Mouse (Mus musculus) cerebellum, adult (tissue): ENCODE results near the gene Zc3hav1.

Source experiments
- ATAC-seq: cut with Nextera tagmentation; 2 replicates; pipeline ENCODE4 v1.9.2; 2017; ENCODE audit warnings: mild to moderate bottlenecking, moderate library complexity, mixed read lengths; ENCODE audit not compliant: insufficient number of reproducible peaks, low FRiP score, low TSS enrichment

The Zc3hav1 gene

DNA sequence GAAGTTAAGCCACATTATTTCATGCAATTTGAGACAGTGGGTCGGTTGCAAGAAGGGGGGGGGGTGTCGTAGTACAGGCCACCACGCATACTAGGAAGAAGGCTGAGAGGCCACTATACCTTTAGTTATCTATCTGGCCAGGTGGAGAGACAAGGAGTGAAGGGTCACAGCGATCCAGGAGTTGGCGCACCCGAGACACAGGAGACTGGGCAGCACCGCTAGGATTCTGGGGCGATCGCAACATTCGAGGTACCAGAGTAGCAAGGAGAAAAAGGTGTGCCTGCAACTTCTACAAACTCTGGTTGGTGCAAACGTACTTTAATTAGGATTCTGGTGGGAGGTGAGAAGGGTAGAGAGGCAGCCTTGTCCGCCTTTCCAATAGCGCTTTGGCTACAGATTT lies 1.2 kb downstream of the Zc3hav1 start:
- ATAC-seq, result no peak

- no peak for ATAC-seq
These were observed 2.0 kb downstream of the Zc3hav1 start for GRCm38 (mm10) chr6:38352451-38352850.

DNA sequence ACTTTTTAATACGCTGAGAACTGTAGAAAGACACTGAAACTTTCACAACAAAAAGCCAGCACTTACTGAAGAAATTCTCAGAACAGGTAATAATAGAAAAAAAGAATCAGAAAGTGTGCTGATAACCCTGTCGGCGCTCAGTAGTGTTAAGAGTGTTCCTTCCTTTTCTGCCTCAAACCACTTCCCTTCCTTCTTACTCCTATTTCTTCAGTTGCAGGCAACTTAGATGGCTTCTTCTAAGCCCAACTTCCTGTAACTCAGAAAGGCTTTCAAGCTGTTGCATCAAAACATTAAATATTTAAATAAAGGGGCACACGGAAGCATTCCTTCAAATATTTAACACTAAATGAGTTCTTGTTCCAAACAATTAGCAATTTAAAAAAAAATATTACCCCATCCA lies 2.5 kb downstream of the Zc3hav1 start:
- ATAC-seq, result no peak

- ATAC-seq, result no peak
These were observed 4.6 kb downstream of the Zc3hav1 start for GRCm38 (mm10) chr6:38349806-38350205.

DNA sequence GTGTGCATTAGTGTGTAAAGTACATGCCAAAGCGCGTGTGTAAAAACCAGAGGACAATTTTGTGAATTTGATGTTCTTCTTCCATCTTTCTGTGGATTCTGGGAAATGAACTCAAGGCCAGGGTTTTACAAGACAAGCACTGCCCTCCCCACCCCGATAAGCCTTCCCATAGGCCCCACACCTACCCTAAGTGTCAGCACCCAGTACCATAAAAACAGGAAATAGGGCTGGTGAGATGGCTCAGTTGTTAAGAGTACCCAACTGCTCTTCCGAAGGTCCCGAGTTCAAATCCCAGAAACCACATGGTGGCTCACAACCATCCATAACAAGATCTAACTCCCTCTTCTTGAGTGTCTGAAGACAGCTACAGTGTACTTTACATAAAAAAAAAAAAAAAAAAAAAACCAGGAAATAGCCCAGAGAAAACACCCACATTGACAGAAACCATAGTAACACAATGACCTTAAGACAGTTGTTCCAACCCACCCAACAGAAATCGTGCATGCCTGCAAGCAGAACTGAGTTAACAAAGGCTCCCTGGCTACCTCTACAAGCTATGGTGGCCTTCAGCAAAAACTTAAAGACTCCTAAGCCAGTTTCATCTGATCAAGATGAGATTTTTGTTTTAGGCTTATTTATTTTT lies 5.5 kb downstream of the Zc3hav1 start:
- ATAC-seq, result no peak

DNA sequence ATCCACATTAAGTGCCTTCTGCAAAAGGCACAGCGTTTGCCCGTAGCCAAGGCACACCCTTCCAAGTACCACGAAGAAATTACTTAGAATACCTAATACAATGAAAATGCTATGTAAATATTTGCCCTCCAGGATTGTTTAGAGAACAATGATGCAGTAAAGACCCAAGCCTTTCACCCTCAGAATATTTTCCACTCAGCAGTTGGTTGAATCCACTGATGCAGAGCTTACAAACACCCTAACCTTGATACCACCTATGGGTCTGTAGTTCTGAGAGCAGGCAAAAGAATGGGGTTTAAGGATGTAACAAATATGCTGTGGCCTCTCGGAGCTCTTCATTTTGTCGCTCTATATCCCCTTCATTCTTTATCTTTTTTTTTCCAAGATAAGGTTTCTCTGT lies 6.5 kb downstream of the Zc3hav1 start:
- ATAC-seq, result no peak

DNA sequence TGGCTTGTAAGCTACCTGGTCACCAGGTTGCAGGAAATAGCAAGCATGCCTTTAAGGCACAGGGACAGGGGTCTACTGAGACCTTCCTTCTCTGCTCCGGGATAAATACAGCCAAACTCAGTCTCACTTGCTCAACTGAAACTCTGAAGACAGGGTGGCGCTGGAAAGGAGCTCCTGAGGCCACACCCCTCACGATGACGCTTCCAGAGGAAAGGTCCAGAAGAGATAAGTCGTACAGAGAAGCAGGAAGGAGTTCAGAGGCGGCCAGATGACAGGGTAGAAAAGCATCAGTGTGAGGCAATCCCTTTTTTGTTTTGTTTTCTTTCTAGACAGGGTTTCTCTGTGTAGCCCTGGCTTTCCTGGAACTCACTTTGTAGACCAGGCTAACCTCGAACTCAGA lies 8.6 kb downstream of the Zc3hav1 start:
- no peak for ATAC-seq

DNA sequence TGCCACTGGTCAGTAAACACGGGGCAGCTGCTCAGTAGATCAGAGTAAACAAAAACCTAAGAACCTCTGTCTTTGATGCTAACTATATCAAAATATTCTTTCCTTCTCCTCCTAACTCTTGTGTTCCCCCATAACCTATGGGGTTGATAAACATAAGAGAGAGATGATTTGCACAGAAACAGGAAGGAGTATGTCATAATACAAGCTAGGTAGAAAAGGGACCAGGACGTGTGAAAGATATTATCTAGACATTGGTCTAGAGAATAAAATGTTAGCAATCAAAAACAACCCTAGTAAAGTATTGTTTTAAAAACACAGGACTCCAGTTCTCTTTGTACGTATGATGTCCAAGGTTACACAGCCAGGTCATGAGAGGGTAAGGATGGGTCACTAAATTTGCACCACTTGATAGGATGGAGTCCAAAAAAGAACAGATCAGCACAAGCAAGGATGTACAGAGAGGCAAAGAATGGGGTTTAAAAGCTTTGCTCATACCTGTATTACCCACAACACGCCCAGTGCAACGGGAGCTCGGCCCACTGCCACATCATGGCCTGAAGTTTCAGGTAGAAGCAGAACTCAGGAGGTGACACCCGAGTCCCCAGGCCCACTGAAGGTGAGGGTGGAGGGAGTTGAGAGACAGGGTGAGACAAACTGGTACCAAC lies 10.3 kb downstream of the Zc3hav1 start:
- ATAC-seq, result no peak

GRCm38 (mm10) chr6:38343581-38343980 lies 10.8 kb downstream of the Zc3hav1 start:
- ATAC-seq, result no peak

GRCm38 (mm10) chr6:38342666-38342992 lies 11.8 kb downstream of the Zc3hav1 start:
- no peak for ATAC-seq

DNA sequence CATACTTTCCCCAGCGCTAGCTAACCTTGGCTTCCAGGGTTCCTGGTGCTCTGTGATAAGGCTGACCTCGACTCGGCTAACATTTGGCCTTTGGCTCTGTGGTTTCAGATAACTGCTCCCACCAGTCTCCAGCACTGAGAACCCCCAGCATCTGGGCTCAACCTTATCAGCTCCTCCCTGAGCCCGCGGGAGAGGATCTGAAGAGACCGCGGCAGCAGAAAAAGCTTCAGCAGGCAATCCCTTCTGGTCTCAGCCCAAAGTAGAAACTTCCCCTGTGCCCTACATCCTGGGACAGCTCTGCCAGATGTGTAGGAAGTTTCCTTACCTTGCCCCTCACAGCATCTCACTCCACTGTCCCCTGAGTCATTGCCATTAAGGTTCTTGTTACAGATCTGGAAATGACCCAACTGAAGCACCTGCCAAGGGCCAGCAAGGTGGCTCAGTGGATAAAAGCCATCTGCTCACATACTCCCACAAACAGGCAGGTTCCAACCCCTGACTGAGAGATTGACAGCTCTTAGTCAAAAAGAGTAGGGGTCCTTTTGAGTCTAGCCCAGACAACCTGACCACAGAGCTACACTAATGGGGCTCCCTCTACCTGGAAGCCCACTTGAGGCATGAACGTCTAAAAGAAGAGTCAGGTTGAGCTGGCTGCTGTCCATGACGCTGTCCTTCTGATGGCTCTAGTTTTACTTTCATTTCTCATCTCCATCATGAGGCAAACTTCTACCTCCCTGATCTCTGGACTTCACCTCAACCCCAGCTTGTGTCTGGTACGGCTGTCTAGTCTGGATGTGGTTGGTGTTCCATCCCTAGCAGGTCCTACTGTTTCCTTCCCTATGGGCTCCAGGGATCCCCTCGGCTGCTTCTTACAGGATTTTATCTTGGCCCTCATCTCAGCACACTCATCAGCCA lies 12.4 kb downstream of the Zc3hav1 start:
- ATAC-seq, result peak; percentile 56

GRCm38 (mm10) chr6:38339078-38339477 lies 15.3 kb downstream of the Zc3hav1 start:
- ATAC-seq, result no peak

GRCm38 (mm10) chr6:38337951-38338350 lies 16.5 kb downstream of the Zc3hav1 start:
- ATAC-seq, result no peak

DNA sequence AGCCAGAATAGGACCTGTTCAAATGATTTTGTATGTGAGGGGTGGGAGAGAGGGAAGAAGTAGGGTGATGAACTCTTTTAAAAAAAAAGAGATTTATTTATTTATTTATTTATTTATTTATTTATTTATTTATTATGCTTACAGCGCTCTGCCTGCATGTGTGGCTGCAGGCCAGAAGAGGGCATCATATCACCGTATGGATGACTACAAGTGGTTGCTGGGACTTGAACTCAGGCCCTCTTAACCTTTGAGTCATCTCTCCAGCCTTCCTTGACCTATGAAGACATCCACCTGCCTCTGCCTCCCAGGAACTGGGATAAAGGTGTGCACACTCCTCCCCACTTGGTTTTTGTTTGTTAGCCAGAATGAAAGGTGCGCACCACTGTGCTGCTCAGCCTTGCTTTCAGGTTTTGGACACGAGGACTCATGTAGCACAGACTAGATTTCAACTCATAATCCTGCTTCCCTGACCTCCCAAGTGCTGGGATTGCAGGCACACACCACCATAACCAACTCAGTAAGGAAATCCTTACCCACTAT lies 17.2 kb downstream of the Zc3hav1 start:
- no peak for ATAC-seq

DNA sequence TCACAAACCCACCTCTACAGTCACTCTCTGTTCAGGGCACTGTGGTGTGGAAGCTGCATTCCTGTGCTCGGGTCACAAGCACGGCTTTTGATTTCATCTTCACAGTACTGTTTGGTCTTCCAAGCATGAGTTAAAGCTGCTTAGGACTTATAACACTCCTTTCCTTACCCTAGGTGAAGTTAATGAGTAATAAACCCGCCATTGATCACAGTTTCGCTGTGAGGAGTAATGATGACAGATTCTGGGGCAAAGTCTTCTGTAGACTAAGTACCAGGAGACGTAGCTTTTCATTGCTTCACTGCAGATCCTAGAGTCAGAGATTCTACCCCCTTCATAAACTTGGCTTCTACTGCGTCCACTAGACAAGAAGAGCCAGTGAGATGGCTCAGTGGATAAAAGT lies 19.1 kb downstream of the Zc3hav1 start:
- no peak for ATAC-seq

DNA sequence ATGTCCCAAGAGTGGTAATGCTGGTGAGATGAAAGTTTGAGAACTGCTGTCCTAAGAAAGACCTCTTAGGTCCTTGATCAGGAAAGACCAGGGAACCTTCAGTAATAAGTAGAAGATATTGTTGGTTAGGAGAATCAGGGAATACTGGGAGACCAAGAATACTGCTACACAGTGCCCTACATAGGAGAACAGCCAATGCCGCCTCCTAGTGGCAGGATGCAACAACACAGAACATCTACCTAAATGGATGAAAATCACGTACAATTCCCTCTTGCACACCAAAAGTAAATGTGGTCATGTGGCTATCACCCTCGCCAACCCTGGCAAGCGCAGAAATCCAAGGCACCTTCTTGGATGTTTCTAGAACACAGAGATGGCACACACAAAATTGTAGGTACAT lies 27.8 kb downstream of the Zc3hav1 start:
- ATAC-seq, result peak; percentile 72

DNA sequence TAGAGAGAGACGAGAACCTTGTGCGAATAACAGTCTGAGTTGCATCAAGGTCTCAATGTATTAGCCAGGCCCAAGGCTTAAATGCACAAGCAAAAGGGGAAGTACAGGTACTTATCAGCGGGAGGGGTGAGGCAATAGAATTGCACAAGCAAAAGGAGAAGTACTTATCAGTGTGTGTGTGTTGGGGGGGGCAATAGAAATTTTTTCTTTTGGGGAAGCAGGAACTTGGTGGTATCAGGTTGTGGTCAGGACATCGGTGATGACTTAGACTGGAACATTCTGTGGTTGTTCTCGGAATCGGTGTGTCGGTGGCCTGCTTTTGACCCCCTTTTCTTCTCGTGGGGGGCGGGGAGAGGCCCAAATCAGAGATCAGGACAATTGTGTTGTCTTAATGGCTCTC lies 33.8 kb downstream of the Zc3hav1 start:
- no peak for ATAC-seq

DNA sequence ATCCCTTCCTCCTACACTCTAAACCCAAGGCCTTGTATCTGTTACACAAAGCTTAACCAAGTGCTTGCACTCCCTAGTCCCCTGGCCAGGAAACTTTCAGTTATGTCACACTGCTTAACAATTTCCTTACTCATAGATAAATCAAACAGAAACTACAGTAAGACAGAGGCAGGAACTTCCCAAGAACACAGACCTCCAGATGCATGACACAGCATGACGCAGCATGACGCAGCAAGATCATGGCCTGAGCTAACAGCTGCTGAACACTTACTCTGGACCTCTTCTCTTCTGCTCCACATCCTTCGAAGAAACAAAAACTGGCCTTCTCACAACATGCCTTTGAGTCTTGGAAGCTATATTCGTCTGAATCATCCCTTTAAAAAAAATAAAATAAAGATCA lies 38.4 kb downstream of the Zc3hav1 start:
- no peak for ATAC-seq

GRCm38 (mm10) chr6:38309741-38310140 lies 44.7 kb downstream of the Zc3hav1 start:
- no peak for ATAC-seq

- ATAC-seq, result no peak
These were observed 49.4 kb downstream of the Zc3hav1 start for GRCm38 (mm10) chr6:38304981-38305380.

GRCm38 (mm10) chr6:38298761-38299401 lies 55.5 kb downstream of the Zc3hav1 start, which contains the start of gene Zc3hav1l:
Gene Zc3hav1l (minus strand): TSS chr6:38299259.
- peak; percentile 94 for ATAC-seq
